Mouse (Mus musculus) MEL (cell line): ENCODE measurements at regions not wholly inside any gene's neighbourhood (a gene's known extent, or its start where the extent isn't known, plus 50 kb on each side); places are given as distances from the start of the nearest gene placed in this dataset.
A peak's percentile ranks its signal among the peaks of the same experiment; 100 is the strongest.

ENCODE experiments used
- DNase-seq: peaks from one replicate; pipeline ENCODE4 v3.0.0; 2011; ENCODE audit warnings: low read depth, low spot score
- H3K27ac ChIP-seq: 2 replicates; pipeline ENCODE4 v1.5.1; 2012; ENCODE audit warnings: low read depth, mild to moderate bottlenecking, control low read depth, low read length, moderate library complexity; ENCODE audit not compliant: control insufficient read depth
- H3K27me3 ChIP-seq, 2 experiments: fragments of 150-350 bp in 1 of 2; sonication (generic) in 1 of 2; 2 replicates each; pipeline ENCODE4 v1.6.1; 2012; ENCODE audit warnings: low read length in 2 of 2, mild to moderate bottlenecking in 2 of 2, improper control_type of control experiment in 1 of 2, moderate library complexity in 1 of 2; ENCODE audit not compliant: insufficient read depth in 2 of 2, control insufficient read depth in 1 of 2
- H3K36me3 ChIP-seq, 2 experiments: 2 replicates each; pipeline ENCODE4 v1.6.1; 2012 to 2014; ENCODE audit warnings: low read length in 2 of 2, improper control_type of control experiment in 1 of 2, inconsistent platforms in 1 of 2, mild to moderate bottlenecking in 1 of 2; ENCODE audit not compliant: insufficient read depth in 2 of 2, control insufficient read depth in 1 of 2
- H3K4me1 ChIP-seq, 2 experiments: fragments of 150-350 bp in 1 of 2; sonication (generic) in 1 of 2; 2 replicates each; pipeline ENCODE4 v1.6.1; 2012; ENCODE audit warnings: low read length in 2 of 2, improper control_type of control experiment in 1 of 2, mild to moderate bottlenecking in 1 of 2; ENCODE audit not compliant: insufficient read depth in 2 of 2, control insufficient read depth in 1 of 2
- H3K4me3 ChIP-seq, 2 experiments: fragments of 150-350 bp in 1 of 2; sonication (generic) in 1 of 2; 2 replicates each; pipeline ENCODE4 v1.5.1; 2012; ENCODE audit warnings: low read depth in 2 of 2, low read length in 2 of 2, mild to moderate bottlenecking in 2 of 2, moderate library complexity in 2 of 2, control low read depth in 1 of 2, improper control_type of control experiment in 1 of 2; ENCODE audit not compliant: control insufficient read depth in 1 of 2, insufficient read depth in 1 of 2
- H3K79me2 ChIP-seq: 2 replicates; pipeline ENCODE4 v1.6.1; 2012; ENCODE audit warnings: mild to moderate bottlenecking, low read length, moderate library complexity; ENCODE audit not compliant: control insufficient read depth, poor library complexity, insufficient read depth
- H3K9ac ChIP-seq: 2 replicates; pipeline ENCODE4 v1.6.1; 2012; ENCODE audit warnings: low read depth, mild to moderate bottlenecking, control low read depth, low read length, moderate library complexity; ENCODE audit not compliant: control insufficient read depth, poor library complexity, severe bottlenecking
- H3K9me3 ChIP-seq: fragments of 150-350 bp; sonication (generic); replicated peaks from 2 replicates; pipeline ENCODE4 v1.6.1; 2012; ENCODE audit warnings: mild to moderate bottlenecking, low read length, improper control_type of control experiment, moderate library complexity; ENCODE audit not compliant: insufficient read depth
- BHLHE40 ChIP-seq: IDR thresholded peaks from 2 replicates; pipeline ENCODE4 v1.6.1; 2012; ENCODE audit warnings: low read depth, mild to moderate bottlenecking, inconsistent platforms, low read length, improper control_type of control experiment, borderline replicate concordance
- CHD1 ChIP-seq: IDR thresholded peaks from 2 replicates; pipeline ENCODE4 v1.6.1; 2012; ENCODE audit warnings: low read depth, mild to moderate bottlenecking, inconsistent platforms, low read length, improper control_type of control experiment
- CTCF ChIP-seq, 3 experiments: IDR thresholded peaks in 2 of 3; conservative IDR thresholded peaks in 1 of 3; 2 replicates each; pipeline ENCODE4 v1.5.1; 2011 to 2012; ENCODE audit warnings: low read length in 3 of 3, low read depth in 2 of 3, mild to moderate bottlenecking in 2 of 3, improper control_type of control experiment in 1 of 3, inconsistent platforms in 1 of 3, mixed read lengths in 1 of 3, moderate library complexity in 1 of 3; ENCODE audit not compliant: control insufficient read depth in 1 of 3, insufficient read depth in 1 of 3, poor library complexity in 1 of 3, severe bottlenecking in 1 of 3
- E2F4 ChIP-seq: IDR thresholded peaks from 2 replicates; pipeline ENCODE4 v1.6.1; 2011; ENCODE audit warnings: low read depth, low read length, improper control_type of control experiment, borderline replicate concordance
- EP300 ChIP-seq, 2 experiments: IDR thresholded peaks; 2 replicates each; pipeline ENCODE4 v1.6.1; 2011; ENCODE audit warnings: improper control_type of control experiment in 2 of 2, low read length in 2 of 2, low read depth in 1 of 2, mild to moderate bottlenecking in 1 of 2
- ETS1 ChIP-seq: IDR thresholded peaks from 2 replicates; pipeline ENCODE4 v1.6.1; 2012; ENCODE audit warnings: low read depth, mild to moderate bottlenecking, inconsistent platforms, low read length, improper control_type of control experiment, moderate library complexity
- GABPA ChIP-seq: IDR thresholded peaks from 2 replicates; pipeline ENCODE4 v1.6.1; 2012; ENCODE audit warnings: low read depth, mild to moderate bottlenecking, inconsistent platforms, low read length, improper control_type of control experiment, moderate library complexity
- HCFC1 ChIP-seq: IDR thresholded peaks from 2 replicates; pipeline ENCODE4 v1.6.1; 2012; ENCODE audit warnings: low read depth, mild to moderate bottlenecking, inconsistent platforms, low read length, improper control_type of control experiment, moderate library complexity
- JUND ChIP-seq: IDR thresholded peaks from 2 replicates; pipeline ENCODE4 v1.6.1; 2011; ENCODE audit warnings: low read depth, mild to moderate bottlenecking, improper control_type of control experiment, low read length
- KAT2A ChIP-seq: conservative IDR thresholded peaks from 2 replicates; pipeline ENCODE4 v1.6.1; 2012; ENCODE audit warnings: low read depth, low read length, improper control_type of control experiment, inconsistent platforms
- MAZ ChIP-seq: IDR thresholded peaks from 2 replicates; pipeline ENCODE4 v1.6.1; 2012; ENCODE audit warnings: low read depth, mild to moderate bottlenecking, inconsistent platforms, low read length, improper control_type of control experiment
- MXI1 ChIP-seq: IDR thresholded peaks from 2 replicates; pipeline ENCODE4 v1.6.1; 2011; ENCODE audit warnings: mild to moderate bottlenecking, low read depth, low read length, improper control_type of control experiment
- MYB ChIP-seq: IDR thresholded peaks from 2 replicates; pipeline ENCODE4 v1.6.1; 2011; ENCODE audit warnings: mild to moderate bottlenecking, low read depth, low read length, improper control_type of control experiment
- MYC ChIP-seq: IDR thresholded peaks from 2 replicates; pipeline ENCODE4 v1.6.1; 2011; ENCODE audit warnings: low read depth, mild to moderate bottlenecking, low read length, improper control_type of control experiment, moderate library complexity
- NRF1 ChIP-seq: IDR thresholded peaks from 2 replicates; pipeline ENCODE4 v1.6.1; 2014; ENCODE audit warnings: low read depth, mild to moderate bottlenecking, inconsistent platforms, low read length, improper control_type of control experiment, moderate library complexity; ENCODE audit not compliant: poor library complexity, insufficient read depth, severe bottlenecking
- POLR2AphosphoS2 ChIP-seq: IDR thresholded peaks from 2 replicates; pipeline ENCODE4 v1.6.1; 2011; ENCODE audit warnings: low read length, improper control_type of control experiment
- POLR2AphosphoS5 ChIP-seq: IDR thresholded peaks from 2 replicates; pipeline ENCODE4 v1.6.1; 2012; ENCODE audit warnings: low read depth, borderline replicate concordance, mild to moderate bottlenecking, inconsistent platforms, low read length, moderate library complexity, mixed read lengths
- RAD21 ChIP-seq: IDR thresholded peaks from 2 replicates; pipeline ENCODE4 v1.6.1; 2011; ENCODE audit warnings: mild to moderate bottlenecking, low read depth, low read length, improper control_type of control experiment
- RCOR1 ChIP-seq: IDR thresholded peaks from 2 replicates; pipeline ENCODE4 v1.6.1; 2012; ENCODE audit warnings: low read depth, mild to moderate bottlenecking, inconsistent platforms, low read length, improper control_type of control experiment
- SIN3A ChIP-seq: IDR thresholded peaks from 2 replicates; pipeline ENCODE4 v1.6.1; 2012; ENCODE audit warnings: low read length, improper control_type of control experiment, inconsistent platforms
- SMC3 ChIP-seq: IDR thresholded peaks from 2 replicates; pipeline ENCODE4 v1.6.1; 2011; ENCODE audit warnings: low read depth, low read length, improper control_type of control experiment
- TAL1 ChIP-seq: IDR thresholded peaks from 2 replicates; pipeline ENCODE4 v1.6.1; 2012; ENCODE audit warnings: mild to moderate bottlenecking, inconsistent platforms, low read length, moderate library complexity, mixed read lengths
- TCF12 ChIP-seq: IDR thresholded peaks from 2 replicates; pipeline ENCODE4 v1.6.1; 2014; ENCODE audit warnings: low read depth, mild to moderate bottlenecking, inconsistent platforms, low read length, improper control_type of control experiment, moderate library complexity
- USF1 ChIP-seq: IDR thresholded peaks from 2 replicates; pipeline ENCODE4 v1.6.1; 2014; ENCODE audit warnings: low read depth, mild to moderate bottlenecking, inconsistent platforms, low read length, improper control_type of control experiment, moderate library complexity
- ZC3H11A ChIP-seq: IDR thresholded peaks from 2 replicates; pipeline ENCODE4 v1.6.1; 2012; ENCODE audit warnings: low read depth, mild to moderate bottlenecking, inconsistent platforms, low read length, improper control_type of control experiment
- ZKSCAN1 ChIP-seq: IDR thresholded peaks from 2 replicates; pipeline ENCODE4 v1.6.1; 2012; ENCODE audit warnings: low read depth, mild to moderate bottlenecking, inconsistent platforms, low read length, improper control_type of control experiment, moderate library complexity
- ZMIZ1 ChIP-seq: IDR thresholded peaks from 2 replicates; pipeline ENCODE4 v1.6.1; 2012; ENCODE audit warnings: low read depth, mild to moderate bottlenecking, inconsistent platforms, low read length, improper control_type of control experiment, moderate library complexity

- TF ChIP-seq CHD1: no peak
- no peak; the same call in 1 of the 2 replicates for TF ChIP-seq JUND
- TF ChIP-seq TAL1: peak; percentile 45
- TF ChIP-seq RAD21: no peak
- TF ChIP-seq ZKSCAN1: no peak
- TF ChIP-seq MXI1: peak; percentile 37; the same call in 1 of the 2 replicates
- TF ChIP-seq SMC3: no peak
- no peak for TF ChIP-seq NRF1
- TF ChIP-seq ZMIZ1: no peak
- TF ChIP-seq POLR2AphosphoS2: no peak
- TF ChIP-seq SIN3A: peak; percentile 55
- TF ChIP-seq CTCF (IDR thresholded peaks at IDR 0.05 in 2 of 3, conservative IDR thresholded peaks at IDR 0.05 in 1 of 3; ENCODE audit: control insufficient read depth in 1 of 3, insufficient read depth in 1 of 3, low read depth in 2 of 3, low read length in 3 of 3, poor library complexity in 1 of 3, severe bottlenecking in 1 of 3): no peak
- TF ChIP-seq GABPA: no peak
- TF ChIP-seq, all 39 proteins: peak for 13
Observed at GRCm38 (mm10) chr1:57472235-57472634, 65.3 kb upstream of the Tyw5 start (continued).

- Histone ChIP-seq H3K27me3 (no peaks in the 10 kb centered on the region; a peak in 1 of 4 replicates), H3K4me3 (peak overlapping the region in 1 of 2 experiments; percentile 42; a peak in 1 of 4 replicates), H3K4me1 (peaks cover 0 to under 1% of the 10 kb centered on the region in 2 experiments; a peak in 1 of 4 replicates), H3K36me3 (no peaks in the 10 kb centered on the region), H3K9ac (no peak overlapping the region), H3K79me2 (no peaks in the 10 kb centered on the region), H3K27ac (no peak overlapping the region), H3K9me3 (no peaks in the 10 kb centered on the region)
- no peak for DNase-seq
- TF ChIP-seq USF1: peak; percentile 38; the same call in 1 of the 2 replicates
- no peak for TF ChIP-seq POLR2AphosphoS2
- TF ChIP-seq, all 39 proteins: peak for 1
Observed at GRCm38 (mm10) chr1:57477725-57478124, 70.8 kb upstream of the Tyw5 start.

- no peaks in the 10 kb centered on the region for H3K36me3 ChIP-seq
- H3K4me1 ChIP-seq: no peaks in the 10 kb centered on the region
- no peaks in the 10 kb centered on the region; a peak in 2 of 4 replicates for H3K27me3 ChIP-seq
- TF ChIP-seq BHLHE40 (no peak), MYC (no peak), EP300 (IDR thresholded peaks at IDR 0.05; ENCODE audit: low read depth in 1 of 2, low read length in 2 of 2) (no peak), SMC3 (no peak), MYB (no peak), CHD1 (no peak), HCFC1 (no peak), KAT2A (no peak), JUND (no peak), ZC3H11A (no peak), MAZ (no peak), ETS1 (no peak), RAD21 (no peak), TCF12 (no peak), RCOR1 (no peak), E2F4 (no peak), POLR2AphosphoS5 (no peak)
- peak overlapping the region in 1 of 2 experiments; percentile 42; a peak in 1 of 4 replicates for H3K4me3 ChIP-seq
- H3K9me3 ChIP-seq: no peaks in the 10 kb centered on the region
- no peak for DNase-seq
- no peak overlapping the region for H3K9ac ChIP-seq
- H3K27ac ChIP-seq: no peak overlapping the region
- H3K79me2 ChIP-seq: no peaks in the 10 kb centered on the region
Observed at GRCm38 (mm10) chr1:57478151-57478550, 71.2 kb upstream of the Tyw5 start.
